Mouse (Mus musculus) heart, adult 11 months (tissue): Measurements from ENCODE around the gene Jaml.

Experiments
- DNase-seq: peaks from one replicate; pipeline ENCODE4 v3.0.0; 2022

Gene Jaml

GRCm38 (mm10) chr9:45079011-45079410 is at the start of gene Jaml:
Jaml (plus strand) TSS chr9:45079183.
- no peak for DNase-seq

- DNase-seq = peak; percentile 36
Measured at GRCm38 (mm10) chr9:45030341-45030740, 48.6 kb upstream of the Jaml start.

- DNase-seq = peak; percentile 84
Measured at GRCm38 (mm10) chr9:45032261-45032660, 46.7 kb upstream of the Jaml start.

GRCm38 (mm10) chr9:45034526-45034925 is 44.5 kb upstream of the Jaml start:
- peak; percentile 54 for DNase-seq

GRCm38 (mm10) chr9:45037803-45038202 is 41.2 kb upstream of the Jaml start:
- DNase-seq = peak; percentile 7

- DNase-seq = no peak
Measured at GRCm38 (mm10) chr9:45039499-45039898, 39.5 kb upstream of the Jaml start, which contains the start of gene Mpzl2. Mpzl2 (plus strand) TSS chr9:45039799.

- DNase-seq = peak; percentile 86
Measured at GRCm38 (mm10) chr9:45040066-45040845, 38.7 kb upstream of the Jaml start.

GRCm38 (mm10) chr9:45041131-45041838 is 37.7 kb upstream of the Jaml start:
- no peak for DNase-seq

- peak; percentile 94 for DNase-seq
Measured at GRCm38 (mm10) chr9:45042056-45042720, 36.8 kb upstream of the Jaml start.

GRCm38 (mm10) chr9:45042947-45043346 is 36.0 kb upstream of the Jaml start:
- DNase-seq = peak; percentile 83

GRCm38 (mm10) chr9:45046973-45047372 is 32.0 kb upstream of the Jaml start:
- DNase-seq = no peak

GRCm38 (mm10) chr9:45048511-45048910 is 30.5 kb upstream of the Jaml start:
- DNase-seq = no peak

- no peak for DNase-seq
Measured at GRCm38 (mm10) chr9:45049731-45050130, 29.3 kb upstream of the Jaml start.

- DNase-seq = no peak
Measured at GRCm38 (mm10) chr9:45050301-45050700, 28.7 kb upstream of the Jaml start.

GRCm38 (mm10) chr9:45055082-45055713 is 23.8 kb upstream of the Jaml start, which contains the start of gene Mpzl3:
Mpzl3 (plus strand) TSS chr9:45055186.
- peak; percentile 98 for DNase-seq

GRCm38 (mm10) chr9:45058304-45058940 is 20.6 kb upstream of the Jaml start:
- no peak for DNase-seq

GRCm38 (mm10) chr9:45060151-45060550 is 18.8 kb upstream of the Jaml start:
- no peak for DNase-seq

- DNase-seq = no peak
Measured at GRCm38 (mm10) chr9:45062677-45063076, 16.3 kb upstream of the Jaml start.

GRCm38 (mm10) chr9:45064421-45064820 is 14.6 kb upstream of the Jaml start:
- DNase-seq = no peak

GRCm38 (mm10) chr9:45066735-45067134 is 12.2 kb upstream of the Jaml start:
- no peak for DNase-seq

- DNase-seq = no peak
Measured at GRCm38 (mm10) chr9:45071800-45072199, 7.2 kb upstream of the Jaml start.

GRCm38 (mm10) chr9:45077859-45078258 is 1.1 kb upstream of the Jaml start:
- DNase-seq = no peak

GRCm38 (mm10) chr9:45083132-45083531 is 4.1 kb downstream of the Jaml start:
- no peak for DNase-seq
